Mouse (Mus musculus): ENCODE results near the gene Ifnab. TPM values are rescaled to one million over a fixed set of nuclear protein-coding genes. Genes with fewer than 3 reads are reported as not detected.
A peak's percentile ranks its signal among the peaks of the same experiment; 100 is the strongest.

Ifnab gene
- total and polyA plus RNA-seq, 2 experiments from 2014 or later: not detected

DNA sequence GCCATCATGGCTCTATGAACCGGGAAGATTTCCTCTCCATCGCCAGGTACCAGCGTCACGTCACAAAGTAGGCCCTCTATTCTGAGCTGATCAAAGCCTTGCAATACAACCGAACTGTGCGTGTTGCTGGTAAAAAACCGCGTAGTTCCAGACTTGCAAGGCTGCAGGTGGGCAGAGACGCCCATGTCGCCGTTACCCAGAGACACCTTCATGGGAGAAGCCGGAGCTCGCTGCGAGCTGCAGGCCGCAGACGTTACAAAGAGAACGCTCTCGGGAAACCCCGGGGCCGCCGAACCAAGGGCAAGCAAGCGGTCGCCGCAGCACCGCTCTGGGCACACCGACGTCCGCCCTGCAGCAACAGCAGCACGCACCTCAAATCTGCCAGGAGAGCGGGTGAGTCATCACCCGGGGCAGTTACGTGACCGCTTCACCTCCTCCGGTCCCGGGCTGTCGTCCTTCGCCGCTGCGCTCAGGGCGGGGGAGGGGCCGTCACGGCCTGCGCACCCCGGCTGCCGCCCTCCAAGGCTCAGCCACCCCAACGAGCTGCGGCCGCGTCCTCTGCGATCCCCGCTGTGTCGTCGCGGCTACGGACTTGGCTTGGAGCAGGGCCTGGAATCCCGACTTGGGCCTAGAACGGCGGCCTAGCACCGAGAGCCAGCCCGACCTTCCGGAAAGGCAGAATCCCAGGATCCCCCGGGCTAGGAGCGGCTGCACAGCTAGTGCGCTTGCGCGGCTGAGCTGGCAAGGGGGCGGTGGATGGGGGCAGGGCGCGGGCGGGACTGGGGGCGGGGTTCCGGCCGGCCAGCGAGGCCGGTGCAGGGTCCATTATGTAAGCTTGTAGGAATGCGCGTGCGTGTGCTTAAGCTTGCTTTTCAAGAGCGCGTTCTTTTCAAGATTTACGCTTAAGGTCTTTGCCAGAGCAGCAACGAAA, 30.9 kb upstream of the Ifnab start, which contains the start of the genes Gm26566 and Klhl9:
Gene Gm26566 (plus strand): TSS at position 15 of the 931 bp plus-strand sequence.
Gene Klhl9 (minus strand): TSS at position 675 of the 931 bp plus-strand sequence.
- under 1% methylated on average over 75 of the region's 82 CpGs for WGBS
- peak within 1 kb of the TSS; percentile 96 for H3K4me3 ChIP-seq (ENCODE audit: low read depth, low read length)
- H3K9ac ChIP-seq (replicated peaks; ENCODE audit: low read length, poor library complexity, severe bottlenecking): peak within 1 kb of the TSS; percentile 96
- H3K27ac ChIP-seq (ENCODE audit: low read depth, low read length): peak within 1 kb of the TSS; percentile 99
- TF ChIP-seq CTCF (IDR thresholded peaks at IDR 0.05): no peak
- no peaks in the 10 kb centered on the region for H3K27me3 ChIP-seq (ENCODE audit: insufficient read depth, low read length)
- peak within 1 kb of the TSS; percentile 75 for H3K4me2 ChIP-seq (ENCODE audit: low read depth, low read length, poor library complexity, severe bottlenecking)
- no peaks in the 10 kb centered on the region for H3K9me3 ChIP-seq (ENCODE audit: low read length)
- DNase-seq (ENCODE audit: low spot score) (peak; percentile 97), ATAC-seq (ENCODE audit: low FRiP score) (peak; percentile 98)
- H3K36me3 ChIP-seq (ENCODE audit: insufficient read depth, low read length): peaks cover 3% of the 10 kb centered on the region; the same call in 1 of the 2 replicates
- peaks cover 19% of the 10 kb centered on the region for H3K4me1 ChIP-seq (ENCODE audit: insufficient read depth, low read length)

DNA sequence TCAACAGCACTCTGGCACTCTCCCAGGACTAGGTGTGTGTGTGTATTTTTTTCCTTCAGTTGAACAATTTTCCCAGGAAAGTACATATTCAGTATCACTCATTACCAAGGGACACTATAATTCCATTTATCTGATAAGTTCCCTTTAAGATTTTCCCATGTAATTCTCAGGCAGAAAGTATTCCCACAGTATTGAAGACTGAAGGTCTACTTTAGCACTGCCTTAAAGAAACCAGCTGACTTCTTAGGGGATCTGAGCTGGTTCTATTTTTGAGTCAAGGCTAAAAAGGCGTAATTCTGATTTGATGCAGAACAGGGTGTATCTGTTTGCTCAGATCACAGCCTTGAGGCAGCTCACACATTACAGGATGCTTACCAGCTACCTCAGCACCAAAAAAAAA, 27.6 kb upstream of the Ifnab start:
- DNase-seq (ENCODE audit: low spot score) (no peak), ATAC-seq (ENCODE audit: low FRiP score) (no peak)
- WGBS: 39% methylated on average over 1 of the region's 1 CpGs
- TF ChIP-seq CTCF (IDR thresholded peaks at IDR 0.05): no peak
- peak overlapping the region; percentile 28 for H3K4me3 ChIP-seq (ENCODE audit: low read depth, low read length)
- peaks cover 19% of the 10 kb centered on the region for H3K4me1 ChIP-seq (ENCODE audit: insufficient read depth, low read length)
- peaks cover 11% of the 10 kb centered on the region for H3K36me3 ChIP-seq (ENCODE audit: insufficient read depth, low read length)
- H3K4me2 ChIP-seq (ENCODE audit: low read depth, low read length, poor library complexity, severe bottlenecking): peak overlapping the region; percentile 50
- no peaks in the 10 kb centered on the region for H3K27me3 ChIP-seq (ENCODE audit: insufficient read depth, low read length)
- no peak overlapping the region for H3K9ac ChIP-seq (replicated peaks; ENCODE audit: low read length, poor library complexity, severe bottlenecking)
- no peak overlapping the region for H3K27ac ChIP-seq (ENCODE audit: low read depth, low read length)
- no peaks in the 10 kb centered on the region for H3K9me3 ChIP-seq (ENCODE audit: low read length)

DNA sequence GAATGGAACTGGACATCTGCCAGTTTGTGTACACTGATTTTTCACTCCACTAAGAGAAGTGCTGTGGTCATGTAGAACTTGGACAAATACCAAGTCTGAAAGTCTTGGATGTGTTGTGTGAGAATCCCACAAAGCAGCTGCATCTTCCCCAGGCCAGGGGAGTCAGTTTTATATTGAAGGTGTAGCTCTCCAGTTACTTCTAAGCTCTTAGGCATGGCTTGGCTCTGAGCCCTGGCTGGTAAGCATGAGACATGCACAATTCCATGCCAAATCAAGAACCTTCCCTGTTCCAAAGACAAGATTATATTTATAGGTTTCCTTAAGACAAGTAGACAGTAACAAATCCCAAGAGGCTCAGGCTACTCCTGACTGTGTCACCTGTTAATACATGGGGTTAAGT, 23.9 kb upstream of the Ifnab start:
- Histone ChIP-seq H3K4me3 (ENCODE audit: low read depth, low read length) (no peak overlapping the region), H3K4me2 (ENCODE audit: low read depth, low read length, poor library complexity, severe bottlenecking) (no peak overlapping the region), H3K9ac (replicated peaks; ENCODE audit: low read length, poor library complexity, severe bottlenecking) (no peak overlapping the region), H3K27me3 (ENCODE audit: insufficient read depth, low read length) (no peaks in the 10 kb centered on the region), H3K4me1 (ENCODE audit: insufficient read depth, low read length) (peaks cover 11% of the 10 kb centered on the region), H3K9me3 (ENCODE audit: low read length) (no peaks in the 10 kb centered on the region), H3K36me3 (ENCODE audit: insufficient read depth, low read length) (peaks cover 11% of the 10 kb centered on the region), H3K27ac (ENCODE audit: low read depth, low read length) (no peak overlapping the region)
- no peak for TF ChIP-seq CTCF (IDR thresholded peaks at IDR 0.05)
- DNase-seq (ENCODE audit: low spot score): no peak
- no peak for ATAC-seq (ENCODE audit: low FRiP score)

DNA sequence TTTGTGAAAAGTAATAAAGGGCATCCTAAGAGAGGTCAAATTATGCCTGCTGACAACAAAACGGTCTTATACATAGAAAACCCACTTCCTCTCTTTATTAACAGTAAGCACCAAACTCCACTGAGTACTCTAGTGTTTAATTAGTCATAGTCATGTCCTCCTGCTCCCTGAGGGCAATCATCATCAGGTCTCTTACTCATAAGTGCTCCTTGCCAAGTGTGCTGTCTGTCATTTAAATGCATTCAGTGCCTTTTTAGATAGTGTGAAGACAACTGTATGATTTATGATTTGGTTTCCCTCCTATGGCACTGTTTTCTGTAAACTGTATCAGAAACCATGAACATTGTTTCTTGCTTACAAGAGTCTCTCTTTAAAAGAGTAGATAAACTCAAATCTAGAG, 23.1 kb upstream of the Ifnab start:
- Histone ChIP-seq H3K9me3 (ENCODE audit: low read length) (no peaks in the 10 kb centered on the region), H3K4me1 (ENCODE audit: insufficient read depth, low read length) (peaks cover 6% of the 10 kb centered on the region; the same call in 1 of the 2 replicates), H3K4me2 (ENCODE audit: low read depth, low read length, poor library complexity, severe bottlenecking) (no peak overlapping the region), H3K4me3 (ENCODE audit: low read depth, low read length) (no peak overlapping the region), H3K27me3 (ENCODE audit: insufficient read depth, low read length) (no peaks in the 10 kb centered on the region), H3K9ac (replicated peaks; ENCODE audit: low read length, poor library complexity, severe bottlenecking) (no peak overlapping the region), H3K36me3 (ENCODE audit: insufficient read depth, low read length) (peaks cover 11% of the 10 kb centered on the region), H3K27ac (ENCODE audit: low read depth, low read length) (no peak overlapping the region)
- 78% methylated on average over 1 of the region's 1 CpGs for WGBS
- no peak for ATAC-seq (ENCODE audit: low FRiP score)
- no peak for DNase-seq (ENCODE audit: low spot score)
- no peak for TF ChIP-seq CTCF (IDR thresholded peaks at IDR 0.05)

DNA sequence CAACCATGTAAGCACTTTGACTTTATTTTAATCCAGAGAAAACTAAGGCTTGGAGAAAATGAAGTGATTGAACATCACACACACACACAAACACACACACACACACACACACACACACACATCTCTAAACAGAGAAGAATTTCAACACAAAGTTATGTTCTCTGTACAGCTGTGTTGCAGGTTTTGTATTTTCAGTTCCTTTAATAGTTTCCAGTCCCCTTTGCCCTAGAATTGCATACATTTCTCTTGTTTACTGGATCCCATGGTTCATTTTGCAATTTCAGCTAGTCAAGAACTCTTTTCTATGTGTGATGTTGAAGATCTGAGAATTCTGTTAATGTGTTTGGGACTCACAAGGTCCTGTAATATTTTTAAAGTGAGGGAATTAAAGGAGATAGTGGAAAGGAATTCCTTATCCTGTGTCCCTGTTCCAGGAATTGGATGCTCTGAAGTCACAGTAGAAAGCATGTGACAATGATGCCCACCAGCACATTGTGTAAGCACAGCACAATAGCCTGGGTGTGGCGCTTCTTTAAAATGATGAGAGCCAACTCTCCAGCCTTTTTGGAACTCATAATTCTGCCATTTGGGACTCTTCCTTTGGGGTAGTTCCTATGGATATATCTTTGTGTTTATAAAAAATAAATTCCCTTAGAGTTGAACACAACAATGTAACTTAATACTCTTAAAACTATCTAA, 16.1 kb upstream of the Ifnab start:
- no peak for DNase-seq (ENCODE audit: low spot score)
- no peak overlapping the region for H3K9ac ChIP-seq (replicated peaks; ENCODE audit: low read length, poor library complexity, severe bottlenecking)
- H3K36me3 ChIP-seq (ENCODE audit: insufficient read depth, low read length): no peaks in the 10 kb centered on the region; the same call in 1 of the 2 replicates
- H3K9me3 ChIP-seq (ENCODE audit: low read length): no peaks in the 10 kb centered on the region
- H3K4me1 ChIP-seq (ENCODE audit: insufficient read depth, low read length): no peaks in the 10 kb centered on the region
- no peak for TF ChIP-seq CTCF (IDR thresholded peaks at IDR 0.05)
- no peak for ATAC-seq (ENCODE audit: low FRiP score)
- 94% methylated on average over 1 of the region's 1 CpGs for WGBS
- H3K4me2 ChIP-seq (ENCODE audit: low read depth, low read length, poor library complexity, severe bottlenecking): no peak overlapping the region
- H3K4me3 ChIP-seq (ENCODE audit: low read depth, low read length): no peak overlapping the region
- H3K27ac ChIP-seq (ENCODE audit: low read depth, low read length): no peak overlapping the region
- no peaks in the 10 kb centered on the region for H3K27me3 ChIP-seq (ENCODE audit: insufficient read depth, low read length)

Data from midbrain, postnatal 0 days (tissue).